Mouse (Mus musculus) hindbrain, embryonic 15.5 days (tissue): ENCODE data around the gene Lrpprc. TPM values are rescaled to one million over a fixed set of nuclear protein-coding genes. Genes with fewer than 3 reads are reported as not detected.

Experiments used
- ATAC-seq: fragments of 200-750 bp; cut with Nextera tagmentation; 2 replicates; pipeline ENCODE4 v1.8.0; 2017; ENCODE audit warnings: low read depth, moderate number of reproducible peaks, moderate TSS enrichment; ENCODE audit not compliant: low FRiP score
- H3K27ac ChIP-seq: fragments of 300-500 bp; sonication (generic); replicated peaks from 2 replicates; pipeline ENCODE4 v1.5.1; 2015; ENCODE audit warnings: mild to moderate bottlenecking, inconsistent platforms
- H3K27me3 ChIP-seq: fragments of 300-500 bp; sonication (generic); 2 replicates; pipeline ENCODE4 v1.6.1; 2015; ENCODE audit warnings: control low read depth, inconsistent platforms
- H3K36me3 ChIP-seq: fragments of 300-500 bp; sonication (generic); 2 replicates; pipeline ENCODE4 v1.6.1; 2015; ENCODE audit warnings: control low read depth, inconsistent platforms
- H3K4me1 ChIP-seq: fragments of 300-500 bp; sonication (generic); replicated peaks from 2 replicates; pipeline ENCODE4 v1.6.1; 2015; ENCODE audit warnings: control low read depth, inconsistent platforms
- H3K4me2 ChIP-seq: fragments of 300-500 bp; sonication (generic); 2 replicates; pipeline ENCODE4 v1.6.1; 2015; ENCODE audit warnings: moderate library complexity, mild to moderate bottlenecking, inconsistent platforms
- H3K4me3 ChIP-seq: fragments of 300-500 bp; sonication (generic); 2 replicates; pipeline ENCODE4 v1.5.1; 2015; ENCODE audit warnings: mild to moderate bottlenecking, inconsistent platforms
- H3K9ac ChIP-seq: fragments of 300-500 bp; sonication (generic); 2 replicates; pipeline ENCODE4 v1.6.1; 2015; ENCODE audit warnings: inconsistent platforms
- H3K9me3 ChIP-seq: fragments of 300-500 bp; sonication (generic); 2 replicates; pipeline ENCODE4 v1.6.1; 2016; ENCODE audit warnings: control low read depth, inconsistent platforms
- WGBS: fragments of 180-500 bp; shearing (Covaris S2); methylation state at CpG from one replicate; pipeline ENCODE4 v1.1.7; 2015; 5-methylcytosine and 5-hydroxymethylcytosine counted together
- polyA plus RNA-seq: library from polyadenylated mRNA; unstranded; fragments of >200 nt; fragmentation: Nextera tagmentation; extraction: Ambion mirVana; gene quantifications from 2 replicates; pipeline ENCODE4 v1.2.1, GENCODE M21; 2015

Gene Lrpprc
- polyA plus RNA-seq, 1 experiment from 2014 or later: 46.3 TPM

GRCm38 (mm10) chr17:84758374-84758773 is 32.2 kb downstream of the Lrpprc start:
- no peak for ATAC-seq
- Histone ChIP-seq H3K27ac (no peak overlapping the region), H3K4me3 (no peak overlapping the region), H3K9ac (no peak overlapping the region), H3K4me2 (no peak overlapping the region), H3K9me3 (no peaks in the 10 kb centered on the region), H3K36me3 (peaks cover 23% of the 10 kb centered on the region), H3K4me1 (no peaks in the 10 kb centered on the region), H3K27me3 (no peaks in the 10 kb centered on the region)
- WGBS: 15% methylated on average over 10 of the region's 10 CpGs

GRCm38 (mm10) chr17:84756090-84756489 is 34.5 kb downstream of the Lrpprc start:
- Histone ChIP-seq H3K9ac (no peak overlapping the region), H3K27ac (no peak overlapping the region), H3K4me3 (no peak overlapping the region), H3K27me3 (no peaks in the 10 kb centered on the region), H3K4me1 (peaks cover under 1% of the 10 kb centered on the region; the same call in 1 of the 2 replicates), H3K4me2 (no peak overlapping the region), H3K36me3 (peaks cover 17% of the 10 kb centered on the region; the same call in 1 of the 2 replicates), H3K9me3 (no peaks in the 10 kb centered on the region)
- ATAC-seq: no peak
- 69% methylated on average over 2 of the region's 2 CpGs for WGBS

- H3K9ac ChIP-seq: no peak overlapping the region
- H3K27ac ChIP-seq: no peak overlapping the region
- no peaks in the 10 kb centered on the region for H3K27me3 ChIP-seq
- H3K4me3 ChIP-seq: no peak overlapping the region
- peaks cover 16% of the 10 kb centered on the region; the same call in 1 of the 2 replicates for H3K36me3 ChIP-seq
- peaks cover 24% of the 10 kb centered on the region for H3K4me1 ChIP-seq
- no peaks in the 10 kb centered on the region for H3K9me3 ChIP-seq
- H3K4me2 ChIP-seq: no peak overlapping the region
- 46% methylated on average over 5 of the region's 5 CpGs for whole genome bisulfite sequencing
- ATAC-seq: no peak
Measured at GRCm38 (mm10) chr17:84753489-84753888, 37.1 kb downstream of the Lrpprc start.

GRCm38 (mm10) chr17:84752286-84752685 is 38.3 kb downstream of the Lrpprc start:
- 76% methylated on average over 2 of the region's 2 CpGs for WGBS
- no peak overlapping the region for H3K27ac ChIP-seq

GRCm38 (mm10) chr17:84751630-84752191 is 38.9 kb downstream of the Lrpprc start:
- no peaks in the 10 kb centered on the region for H3K9me3 ChIP-seq
- H3K27ac ChIP-seq: no peak overlapping the region
- peaks cover 32% of the 10 kb centered on the region for H3K4me1 ChIP-seq
- H3K4me2 ChIP-seq: no peak overlapping the region
- no peak overlapping the region for H3K4me3 ChIP-seq
- no peaks in the 10 kb centered on the region for H3K27me3 ChIP-seq
- no peak overlapping the region for H3K9ac ChIP-seq
- WGBS: 44% methylated on average over 8 of the region's 8 CpGs
- H3K36me3 ChIP-seq: peaks cover 16% of the 10 kb centered on the region; the same call in 1 of the 2 replicates
- no peak for ATAC-seq

More at GRCm38 (mm10) chr17:84752286-84752685, 38.3 kb downstream of the Lrpprc start:
- H3K9ac ChIP-seq: no peak overlapping the region
- no peaks in the 10 kb centered on the region for H3K9me3 ChIP-seq
- H3K36me3 ChIP-seq: peaks cover 16% of the 10 kb centered on the region; the same call in 1 of the 2 replicates
- no peak overlapping the region for H3K4me2 ChIP-seq
- ATAC-seq: no peak
- H3K4me1 ChIP-seq: peaks cover 29% of the 10 kb centered on the region
- no peak overlapping the region for H3K4me3 ChIP-seq
- no peaks in the 10 kb centered on the region for H3K27me3 ChIP-seq

GRCm38 (mm10) chr17:84750130-84750529 is 40.5 kb downstream of the Lrpprc start:
- no peak overlapping the region for H3K9ac ChIP-seq
- H3K4me2 ChIP-seq: no peak overlapping the region
- H3K4me1 ChIP-seq: peaks cover 32% of the 10 kb centered on the region
- ATAC-seq: no peak
- no peaks in the 10 kb centered on the region for H3K27me3 ChIP-seq
- H3K9me3 ChIP-seq: no peaks in the 10 kb centered on the region
- no peak overlapping the region for H3K4me3 ChIP-seq
- peaks cover 16% of the 10 kb centered on the region; the same call in 1 of the 2 replicates for H3K36me3 ChIP-seq
- H3K27ac ChIP-seq: peak overlapping the region; percentile 57
- 29% methylated on average over 4 of the region's 4 CpGs for WGBS

- no peak overlapping the region for H3K4me2 ChIP-seq
- 28% methylated on average over 8 of the region's 8 CpGs for WGBS
- ATAC-seq: peak; percentile 62; the same call in 1 of the 2 replicates
- no peaks in the 10 kb centered on the region for H3K9me3 ChIP-seq
- no peak overlapping the region for H3K4me3 ChIP-seq
- peaks cover 16% of the 10 kb centered on the region; the same call in 1 of the 2 replicates for H3K36me3 ChIP-seq
- H3K27ac ChIP-seq: peak overlapping the region; percentile 26; the same call in 1 of the 2 replicates
- no peaks in the 10 kb centered on the region for H3K27me3 ChIP-seq
- no peak overlapping the region for H3K9ac ChIP-seq
- H3K4me1 ChIP-seq: peaks cover 32% of the 10 kb centered on the region
Measured at GRCm38 (mm10) chr17:84749297-84749696, 41.3 kb downstream of the Lrpprc start.

GRCm38 (mm10) chr17:84748152-84748682 is 42.4 kb downstream of the Lrpprc start:
- Histone ChIP-seq H3K27ac (peak overlapping the region; percentile 23; the same call in 1 of the 2 replicates), H3K4me3 (no peak overlapping the region), H3K4me1 (peaks cover 32% of the 10 kb centered on the region), H3K9ac (no peak overlapping the region), H3K4me2 (no peak overlapping the region), H3K9me3 (no peaks in the 10 kb centered on the region), H3K36me3 (peaks cover 16% of the 10 kb centered on the region; the same call in 1 of the 2 replicates), H3K27me3 (no peaks in the 10 kb centered on the region)
- 79% methylated on average over 9 of the region's 9 CpGs for WGBS
- ATAC-seq: no peak

- H3K27ac ChIP-seq: peak overlapping the region; percentile 48; the same call in 1 of the 2 replicates
- H3K4me1 ChIP-seq: peaks cover 32% of the 10 kb centered on the region
- no peak overlapping the region for H3K9ac ChIP-seq
- ATAC-seq: peak; percentile 60; the same call in 1 of the 2 replicates
- H3K27me3 ChIP-seq: no peaks in the 10 kb centered on the region
- peaks cover 14% of the 10 kb centered on the region; the same call in 1 of the 2 replicates for H3K36me3 ChIP-seq
- 47% methylated on average over 6 of the region's 6 CpGs for WGBS
- no peak overlapping the region for H3K4me3 ChIP-seq
- no peak overlapping the region for H3K4me2 ChIP-seq
- H3K9me3 ChIP-seq: no peaks in the 10 kb centered on the region
Measured at GRCm38 (mm10) chr17:84747212-84747611, 43.4 kb downstream of the Lrpprc start.

- Histone ChIP-seq H3K4me1 (peaks cover 20% of the 10 kb centered on the region), H3K27ac (no peak overlapping the region), H3K9ac (no peak overlapping the region), H3K4me2 (no peak overlapping the region), H3K4me3 (no peak overlapping the region), H3K27me3 (no peaks in the 10 kb centered on the region), H3K9me3 (no peaks in the 10 kb centered on the region), H3K36me3 (no peaks in the 10 kb centered on the region)
- 46% methylated on average over 9 of the region's 9 CpGs for WGBS
- no peak for ATAC-seq
Measured at GRCm38 (mm10) chr17:84745001-84745400, 45.6 kb downstream of the Lrpprc start.

- Histone ChIP-seq H3K4me1 (peaks cover 14% of the 10 kb centered on the region), H3K36me3 (no peaks in the 10 kb centered on the region), H3K27ac (no peak overlapping the region), H3K27me3 (no peaks in the 10 kb centered on the region), H3K9ac (no peak overlapping the region), H3K4me2 (no peak overlapping the region), H3K4me3 (no peak overlapping the region), H3K9me3 (no peaks in the 10 kb centered on the region)
- 65% methylated on average over 4 of the region's 4 CpGs for WGBS
- no peak for ATAC-seq
Measured at GRCm38 (mm10) chr17:84744256-84744655, 46.3 kb downstream of the Lrpprc start.

- 74% methylated on average over 9 of the region's 9 CpGs for whole genome bisulfite sequencing
- H3K4me3 ChIP-seq: no peak overlapping the region
- no peaks in the 10 kb centered on the region for H3K9me3 ChIP-seq
- no peak overlapping the region for H3K9ac ChIP-seq
- H3K27me3 ChIP-seq: no peaks in the 10 kb centered on the region
- no peaks in the 10 kb centered on the region for H3K4me1 ChIP-seq
- no peak overlapping the region for H3K4me2 ChIP-seq
- no peaks in the 10 kb centered on the region for H3K36me3 ChIP-seq
- ATAC-seq: no peak
- no peak overlapping the region for H3K27ac ChIP-seq
Measured at GRCm38 (mm10) chr17:84738073-84738797, 52.4 kb downstream of the Lrpprc start.
